Mouse (Mus musculus): ENCODE measurements around the gene Tbxas1.

Gene Tbxas1

DNA sequence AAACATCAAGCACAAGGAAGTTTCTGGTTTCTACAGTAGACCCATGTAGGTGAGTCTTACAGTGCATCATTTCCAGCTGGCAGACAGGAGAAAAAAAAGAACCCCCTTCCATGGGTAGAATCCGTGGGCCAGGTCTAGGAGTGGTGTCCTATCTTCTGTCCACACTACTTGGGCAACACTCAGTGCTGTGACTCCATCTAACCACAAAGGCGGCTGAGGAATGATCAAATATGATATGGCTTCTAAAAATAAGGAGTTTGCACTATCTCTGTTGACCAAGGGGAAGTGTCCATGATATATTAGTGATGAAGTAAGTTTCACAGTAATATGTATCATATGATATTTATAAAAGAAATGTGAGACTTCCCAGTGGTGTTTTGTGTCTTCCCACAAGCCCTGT is 16.8 kb downstream of the Tbxas1 start:
- DNase-seq (ENCODE audit: low spot score in 2 of 2) = no peak

DNA sequence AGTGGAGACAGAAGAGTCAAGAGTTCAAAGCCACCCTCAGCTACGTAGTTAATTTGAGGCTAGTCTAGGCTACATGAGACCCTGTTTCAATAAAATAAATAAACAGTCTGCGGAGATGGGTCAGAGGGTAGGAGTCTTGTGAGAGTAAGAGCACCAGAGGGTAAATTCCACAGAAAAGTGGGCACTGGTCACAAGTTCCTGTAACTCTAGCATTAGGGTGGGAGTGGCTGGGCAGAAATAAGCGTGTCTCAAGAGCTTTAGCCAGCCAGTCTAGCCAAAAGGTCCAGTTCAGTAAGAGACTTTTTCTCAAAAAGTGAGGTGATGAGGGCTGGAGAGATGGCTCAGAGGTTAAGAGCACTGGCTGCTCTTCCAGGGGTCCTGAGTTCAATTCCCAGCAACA is 18.4 kb downstream of the Tbxas1 start:
- DNase-seq (ENCODE audit: low spot score in 2 of 2) = no peak

DNA sequence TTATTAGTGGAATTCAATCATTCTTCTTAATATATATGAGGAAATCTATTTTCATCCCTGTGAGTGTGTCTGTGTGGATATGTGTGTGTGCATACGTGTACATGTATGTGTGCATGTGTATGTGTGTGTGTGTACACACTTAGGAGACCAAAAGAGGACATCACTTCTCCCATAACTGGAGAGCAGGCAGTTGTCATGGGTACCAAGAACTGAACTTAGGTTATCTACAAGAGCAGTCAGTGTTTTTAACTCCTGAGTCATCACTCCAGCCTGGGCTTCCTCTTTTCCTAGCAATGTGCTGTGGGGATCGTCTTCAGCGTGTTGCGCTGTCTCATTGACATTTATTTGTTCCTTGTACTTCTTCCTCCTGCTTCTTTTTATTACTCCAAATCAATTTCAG is 24.9 kb downstream of the Tbxas1 start:
- DNase-seq (ENCODE audit: low spot score in 2 of 2) = no peak

DNA sequence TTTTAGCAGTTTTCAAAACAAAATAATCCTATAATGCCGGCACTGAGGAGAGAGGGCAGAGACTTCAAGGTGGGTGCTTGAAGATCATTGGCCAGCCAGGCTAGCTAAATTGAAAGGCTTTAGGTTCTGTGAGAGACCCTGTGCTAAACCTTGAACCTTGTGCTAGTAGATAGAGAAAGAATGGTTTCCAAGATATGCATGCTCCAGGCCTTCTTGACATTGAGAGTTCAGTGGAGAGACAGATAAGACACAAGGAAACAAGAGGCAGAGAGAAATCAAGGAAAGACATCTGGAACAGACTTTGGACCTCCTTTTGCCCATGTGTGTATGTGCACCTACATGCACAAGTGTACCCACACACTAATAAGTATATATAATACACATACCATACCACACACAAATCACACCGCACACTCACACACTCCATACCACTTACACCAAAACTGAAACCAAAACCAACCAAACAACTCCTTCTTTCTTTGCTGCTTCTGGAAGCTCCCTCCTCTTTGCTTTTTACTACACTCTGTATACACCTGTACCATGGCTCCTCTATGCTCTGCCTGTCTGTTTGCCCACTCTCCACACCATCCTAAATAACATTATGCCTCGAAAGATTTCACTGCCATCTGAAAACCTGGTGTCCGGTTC is 25.4 kb downstream of the Tbxas1 start:
- DNase-seq (ENCODE audit: low spot score in 2 of 2) = no peak

DNA sequence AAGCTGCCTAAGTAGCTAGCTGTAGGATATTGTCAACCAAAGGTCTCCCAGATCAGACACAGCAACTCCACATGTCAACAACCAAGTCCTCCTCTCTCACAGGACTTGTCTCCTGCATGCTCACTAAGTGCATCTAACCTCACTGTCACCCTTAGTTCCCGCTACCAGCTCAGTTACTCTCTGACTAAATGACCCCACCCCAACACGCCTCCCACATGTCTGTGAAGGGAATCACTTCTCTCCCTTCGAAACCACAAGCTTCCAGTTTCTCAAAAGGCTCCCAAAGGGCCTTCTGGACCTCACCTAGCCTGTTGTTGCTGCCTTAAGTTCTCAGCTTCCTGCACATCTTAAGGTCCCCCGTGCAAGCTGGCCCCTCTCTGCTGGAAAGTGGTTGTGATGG is 25.9 kb downstream of the Tbxas1 start:
- no peak for DNase-seq (ENCODE audit: low spot score in 2 of 2)

DNA sequence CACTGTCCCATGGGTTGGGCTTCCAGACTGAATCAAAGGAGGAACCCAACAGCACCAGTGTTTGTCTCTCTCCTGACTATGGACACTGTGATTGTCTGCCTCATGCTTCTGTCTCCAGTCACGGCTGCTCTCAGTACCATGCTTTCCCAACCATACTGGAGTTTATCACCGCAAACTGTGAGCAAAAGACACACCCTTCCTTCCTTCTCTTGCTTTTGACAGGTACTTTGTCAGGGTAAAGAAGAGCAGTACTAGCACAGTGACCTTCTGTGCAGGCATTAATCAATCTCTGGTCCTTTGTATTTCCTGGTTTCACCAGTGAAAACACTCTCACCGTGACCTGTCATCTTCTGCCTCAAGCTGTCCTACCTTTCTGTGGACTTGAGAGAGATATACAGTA is 26.4 kb downstream of the Tbxas1 start:
- no peak for DNase-seq (ENCODE audit: low spot score in 2 of 2)

DNA sequence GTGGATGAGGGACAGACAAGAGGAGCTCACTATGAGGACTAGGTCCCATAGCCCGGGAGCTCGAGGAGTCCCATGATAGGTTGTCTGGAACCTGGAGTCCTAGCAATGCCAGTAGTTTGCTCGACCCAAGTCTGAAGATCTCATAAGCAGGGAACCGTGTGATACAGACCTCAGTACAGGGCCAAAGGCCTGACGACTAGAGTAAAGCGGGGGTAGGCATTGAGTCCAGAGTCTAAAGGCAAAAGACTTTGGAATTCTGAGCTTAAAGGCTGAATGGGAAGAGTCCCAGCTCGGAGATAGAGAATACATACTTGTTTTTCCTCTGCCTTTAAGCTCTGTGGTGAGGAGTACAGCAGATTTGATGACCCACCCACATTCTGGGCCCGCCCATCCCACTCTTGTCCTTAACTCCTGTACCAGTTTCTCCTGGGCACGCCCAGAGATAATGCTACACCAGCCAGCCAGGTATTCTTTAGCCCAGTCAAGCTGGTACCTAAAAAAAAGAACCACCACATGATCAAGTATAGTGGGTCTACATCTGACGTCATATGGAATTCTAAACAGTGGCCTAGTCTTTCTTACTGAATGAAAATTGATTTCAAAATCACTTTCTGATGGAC is 27.7 kb downstream of the Tbxas1 start:
- no peak for DNase-seq (ENCODE audit: low spot score in 2 of 2)

DNA sequence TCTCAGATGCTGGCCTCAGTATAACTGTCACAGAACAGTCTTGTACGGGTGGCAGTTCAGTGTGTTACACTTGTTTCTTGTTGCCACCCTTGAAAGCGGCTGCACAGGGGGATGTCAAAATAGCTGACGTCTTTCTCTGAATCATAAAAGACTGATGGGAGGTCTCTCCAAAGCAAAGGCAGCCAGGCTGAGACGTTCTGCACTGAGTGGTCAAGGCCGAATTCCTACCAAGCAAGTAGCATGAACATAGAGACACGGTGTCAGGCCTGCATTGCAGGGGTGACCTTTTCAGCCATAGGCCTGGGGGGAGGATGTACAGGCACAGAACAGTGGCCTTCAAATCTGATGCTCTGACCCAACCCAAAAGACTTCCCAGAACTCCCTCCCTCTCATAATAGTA is 30.8 kb downstream of the Tbxas1 start:
- no peak for DNase-seq (ENCODE audit: low spot score in 2 of 2)

DNA sequence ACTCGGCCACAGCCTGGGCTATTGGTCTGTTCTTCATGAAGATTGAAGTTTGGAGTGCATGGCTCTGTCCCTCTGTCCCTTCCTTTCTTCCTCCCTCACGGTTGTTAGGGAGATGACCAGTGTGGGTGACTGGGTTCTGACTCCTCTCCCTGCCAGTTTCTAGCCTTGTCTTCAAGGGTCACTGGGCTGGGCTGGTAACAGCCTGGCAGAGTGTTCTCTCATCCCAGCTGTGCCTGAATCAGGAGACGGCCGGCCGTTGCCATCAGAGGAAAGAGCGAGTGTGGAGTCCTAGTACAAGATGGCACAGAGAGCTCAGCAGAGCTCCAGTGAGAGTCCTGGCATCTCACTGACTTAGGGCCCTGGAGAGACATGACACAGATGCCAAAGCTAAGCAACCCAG is 33.2 kb downstream of the Tbxas1 start:
- DNase-seq (ENCODE audit: low spot score in 2 of 2) = no peak

DNA sequence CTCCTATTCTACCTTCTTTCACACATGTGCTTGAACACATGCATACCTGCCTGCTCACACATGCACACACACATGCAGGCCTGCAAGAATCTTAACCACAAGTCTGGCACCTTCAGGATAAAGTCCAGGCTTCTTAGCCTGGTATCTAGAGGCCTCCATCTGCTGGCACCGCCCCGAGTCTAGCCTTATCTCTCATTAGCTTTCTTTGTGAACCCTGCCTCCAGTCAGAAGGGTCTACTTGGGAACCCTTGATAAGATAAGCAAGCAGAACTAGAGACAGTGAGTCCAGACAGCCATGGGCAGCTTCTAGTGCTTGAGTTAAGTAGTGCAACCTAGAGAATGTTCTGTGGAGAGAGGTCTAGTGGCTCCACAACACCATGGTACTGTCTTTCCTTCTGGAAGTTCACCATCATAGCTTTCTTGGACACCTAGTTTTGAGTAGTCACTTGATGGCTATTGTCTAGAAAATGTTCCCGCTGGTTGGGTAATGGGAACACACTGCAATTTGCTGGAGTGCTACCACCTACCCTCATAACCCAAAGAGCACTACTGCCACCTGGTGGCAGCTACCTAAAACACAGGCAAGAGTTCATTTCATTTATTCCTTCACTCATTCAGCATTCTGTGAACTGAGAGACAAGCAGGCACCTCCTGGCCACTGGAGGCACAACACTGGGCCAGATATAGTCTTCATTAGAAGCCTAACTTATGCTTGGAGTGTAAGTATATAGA is 35.8 kb downstream of the Tbxas1 start:
- peak; percentile 60 to 65 for DNase-seq (ENCODE audit: low spot score in 2 of 2)

DNA sequence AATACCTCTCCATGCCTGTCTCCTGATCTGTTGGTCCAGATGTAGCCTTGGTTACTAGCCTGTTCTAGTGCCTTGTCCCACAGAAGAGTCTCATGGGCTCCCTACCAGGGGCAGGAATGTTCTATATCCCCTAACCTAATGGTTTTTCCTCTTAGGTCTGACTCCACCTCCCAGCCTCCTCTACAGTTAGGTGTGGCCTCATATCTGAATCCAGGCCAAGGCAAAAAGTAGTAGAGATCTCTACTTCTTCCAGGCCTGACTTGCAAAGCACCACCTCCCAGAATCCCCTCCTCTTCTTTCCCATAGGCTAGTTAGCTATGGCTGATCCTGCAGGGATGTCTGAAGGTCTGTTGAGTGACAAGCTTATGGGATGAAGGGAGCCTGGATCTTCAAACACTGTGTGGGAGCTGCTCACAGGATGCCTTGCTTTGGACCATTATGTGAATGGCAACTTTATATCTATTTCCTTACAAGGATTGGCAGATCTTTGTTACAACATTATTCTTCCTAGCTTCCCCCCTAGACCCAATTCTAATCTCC is 37.0 kb downstream of the Tbxas1 start:
- DNase-seq (ENCODE audit: low spot score in 2 of 2) = no peak

DNA sequence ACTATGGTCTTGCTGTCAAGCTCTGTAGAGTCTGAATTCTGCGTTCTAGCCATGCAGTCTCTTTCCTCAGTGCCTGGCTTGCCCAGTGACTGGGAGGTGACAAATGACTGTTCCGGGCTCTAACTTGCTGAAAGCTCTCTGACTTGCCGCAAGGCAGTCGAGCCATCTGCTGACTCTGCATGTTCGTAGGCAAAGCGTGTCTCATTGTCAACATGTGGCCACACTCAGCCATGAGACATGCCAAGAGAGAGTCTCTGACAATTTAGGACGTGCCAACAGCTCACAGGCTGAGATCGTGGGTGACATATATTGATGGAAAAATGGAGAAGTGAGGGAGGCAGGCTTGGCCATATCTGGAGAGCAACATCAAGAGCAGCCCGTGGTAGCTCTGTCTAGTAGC is 37.6 kb downstream of the Tbxas1 start:
- DNase-seq (ENCODE audit: low spot score in 2 of 2) = no peak

DNA sequence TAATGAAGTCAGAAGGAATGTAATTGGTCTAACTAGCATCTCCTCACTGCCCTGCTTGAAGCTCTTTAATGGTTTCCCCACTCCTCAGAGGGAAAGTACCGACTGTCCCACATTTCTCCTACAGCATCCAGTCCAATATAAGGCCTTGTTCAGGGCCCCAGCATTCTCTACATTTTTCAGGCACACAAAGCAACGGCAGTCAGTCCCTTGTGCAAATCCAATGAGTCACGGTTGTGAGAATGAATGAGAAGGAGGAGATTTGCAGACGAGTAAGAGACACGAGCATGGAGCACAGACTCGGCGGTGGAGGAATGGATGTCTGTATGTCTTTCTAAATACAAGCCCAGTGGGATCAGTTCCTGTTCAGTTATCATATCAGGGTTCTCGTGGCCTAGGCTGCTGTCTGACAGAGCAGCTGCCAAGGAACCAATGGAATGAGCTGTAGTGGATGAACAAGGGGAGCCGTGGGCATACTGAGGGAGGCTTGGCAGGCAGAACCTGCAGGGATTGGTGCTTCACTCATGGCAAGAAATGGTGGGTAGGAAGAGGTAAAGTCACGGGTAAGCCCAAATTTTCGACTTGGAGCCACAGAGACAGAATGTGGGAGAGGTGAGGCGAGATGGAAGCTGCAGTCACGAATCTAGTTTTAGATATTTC is 38.3 kb downstream of the Tbxas1 start:
- DNase-seq (ENCODE audit: low spot score in 2 of 2) = no peak

DNA sequence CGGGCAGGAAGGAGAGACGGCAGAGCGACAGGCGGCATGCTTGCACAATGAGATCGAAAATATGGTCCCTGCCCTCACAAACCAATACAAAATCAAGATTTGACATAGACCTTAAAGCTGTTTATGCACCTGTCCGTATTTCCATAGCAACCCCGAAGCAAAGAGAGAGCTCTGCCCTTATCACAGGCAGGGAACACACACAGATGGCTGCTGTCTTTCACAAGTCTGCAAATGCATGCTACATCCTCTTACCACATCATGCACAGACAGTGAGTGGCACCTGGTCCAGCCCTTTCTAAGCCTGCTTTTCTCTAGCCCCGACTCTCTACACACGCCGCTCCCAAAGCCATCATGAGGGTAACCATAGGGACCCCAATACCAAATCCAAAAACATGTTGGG is 39.0 kb downstream of the Tbxas1 start:
- no peak for DNase-seq (ENCODE audit: low spot score in 2 of 2)

DNA sequence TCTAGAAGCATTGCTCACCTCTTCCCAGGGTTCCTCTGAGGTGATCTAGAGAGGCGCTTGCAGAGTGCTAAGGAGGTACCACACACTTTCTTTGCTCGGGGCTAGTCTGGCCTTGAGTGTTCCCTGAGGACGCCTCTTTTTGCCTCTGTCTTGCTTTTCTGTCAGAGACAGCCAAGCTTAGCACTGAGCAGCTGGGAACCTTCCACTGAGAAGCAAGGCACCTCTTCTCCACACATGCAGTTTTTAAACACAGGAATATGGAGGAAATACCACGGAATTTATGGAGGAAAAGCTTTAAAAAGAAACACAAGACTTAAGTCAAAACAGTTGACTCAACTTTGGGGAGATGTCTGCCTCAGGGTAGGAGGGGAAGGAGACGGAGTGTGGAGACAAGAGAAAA is 40.6 kb downstream of the Tbxas1 start:
- no peak for DNase-seq (ENCODE audit: low spot score in 2 of 2)

DNA sequence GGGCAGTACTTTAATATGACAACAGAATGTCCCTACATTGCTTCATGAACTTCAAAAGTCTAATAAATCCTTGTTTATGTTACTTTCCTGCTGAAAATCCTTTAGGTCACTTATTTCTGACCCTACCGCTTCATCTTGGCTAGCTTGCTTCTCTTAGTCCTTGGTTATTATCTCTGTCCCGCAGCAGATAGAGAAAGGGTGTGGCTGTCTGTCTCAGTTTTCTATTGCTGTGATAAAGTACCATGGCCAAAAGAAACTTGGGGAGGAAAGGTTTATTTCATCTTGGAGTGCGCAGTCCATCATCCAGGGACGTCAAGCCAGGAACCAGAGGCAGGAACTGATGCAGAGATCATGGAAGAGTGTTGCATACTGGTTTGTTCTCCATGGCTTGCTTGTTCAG is 41.4 kb downstream of the Tbxas1 start:
- DNase-seq (ENCODE audit: low spot score in 2 of 2) = no peak

DNA sequence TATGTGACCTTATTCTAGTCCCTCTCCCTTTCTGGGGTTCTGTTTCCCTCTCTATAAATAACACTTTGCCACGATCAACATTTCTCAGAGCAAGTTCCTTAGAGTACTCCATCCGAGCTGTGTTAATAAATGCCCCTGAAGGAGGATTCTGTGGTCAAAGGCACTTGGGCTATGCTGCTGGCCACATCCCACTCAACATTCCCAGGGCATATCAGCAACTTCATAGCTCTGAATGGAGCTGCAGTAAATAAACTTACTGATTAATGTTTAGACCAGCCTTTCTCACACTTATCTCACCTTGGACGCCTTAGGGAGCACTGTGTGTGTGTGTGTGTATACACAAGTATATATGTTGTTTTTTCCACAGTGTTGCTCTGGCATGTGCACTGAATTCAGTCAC is 42.2 kb downstream of the Tbxas1 start:
- no peak for DNase-seq (ENCODE audit: low spot score in 2 of 2)

DNA sequence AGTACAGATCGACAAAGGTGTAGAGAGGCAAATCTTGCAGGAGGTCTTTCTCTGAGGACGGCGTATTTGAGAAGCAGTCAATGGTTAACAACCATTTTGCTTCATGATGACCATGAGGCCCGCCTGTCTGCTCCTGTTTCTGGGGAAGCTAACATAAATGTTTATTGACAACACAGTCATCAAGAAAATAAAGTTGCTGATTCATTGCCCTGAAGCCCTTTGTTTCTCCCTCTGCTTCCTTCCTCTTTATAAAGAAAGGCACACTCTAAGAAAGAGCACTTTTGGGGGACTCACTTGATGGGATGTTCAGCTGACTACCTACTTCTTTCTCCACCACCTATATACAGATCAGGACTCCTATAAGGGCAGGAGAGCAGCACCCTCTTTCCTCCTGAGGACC is 43.5 kb downstream of the Tbxas1 start:
- no peak for DNase-seq (ENCODE audit: low spot score in 2 of 2)

DNA sequence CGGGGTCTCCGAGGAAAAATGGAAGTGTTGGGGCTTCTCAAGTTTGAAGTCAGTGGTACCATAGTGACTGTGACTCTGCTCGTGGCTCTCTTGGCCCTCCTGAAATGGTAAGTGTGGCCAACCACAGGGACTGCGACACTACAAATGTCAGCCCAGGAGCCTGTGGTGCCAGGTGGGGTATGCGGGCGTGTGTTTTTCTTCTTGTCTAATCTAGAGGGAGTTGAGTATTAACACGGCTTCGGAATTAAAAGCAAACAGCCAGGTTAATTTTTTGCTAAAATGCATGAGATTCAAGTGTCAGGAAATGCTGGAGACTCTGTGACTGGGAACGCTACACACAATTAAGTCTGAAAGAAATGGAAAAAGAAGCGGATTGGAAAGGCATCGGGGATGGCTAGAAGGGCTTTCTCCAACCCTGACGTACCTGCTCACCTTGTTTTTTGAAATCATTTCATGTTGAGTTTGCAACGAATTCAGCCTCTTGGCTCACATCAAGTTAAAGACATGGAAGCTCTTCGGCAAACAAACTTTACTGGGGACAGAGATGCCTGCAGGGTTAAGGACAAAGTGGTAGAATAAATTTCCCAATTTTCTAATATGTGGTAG is 44.0 kb downstream of the Tbxas1 start:
- DNase-seq (ENCODE audit: low spot score in 2 of 2) = no peak

DNA sequence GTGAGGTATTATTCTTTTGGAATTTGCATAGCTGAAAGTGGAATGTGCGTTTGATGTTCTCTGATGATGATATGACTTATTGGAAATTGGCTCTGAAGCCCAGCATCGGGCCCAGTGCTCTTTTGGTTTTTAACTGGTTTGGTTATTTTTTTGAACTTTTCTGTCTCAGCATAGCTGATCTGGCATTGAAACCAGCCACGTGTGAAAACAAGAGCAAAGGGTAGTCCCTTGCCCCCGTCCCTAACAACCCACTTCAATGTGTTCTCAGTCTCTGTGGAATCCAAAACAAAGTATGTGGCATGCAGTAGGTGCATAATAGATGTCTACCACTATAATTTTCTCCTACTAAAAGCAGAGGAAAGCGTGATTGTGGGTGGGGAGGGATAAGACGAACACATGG is 44.9 kb downstream of the Tbxas1 start:
- DNase-seq (ENCODE audit: low spot score in 2 of 2) = no peak

DNA sequence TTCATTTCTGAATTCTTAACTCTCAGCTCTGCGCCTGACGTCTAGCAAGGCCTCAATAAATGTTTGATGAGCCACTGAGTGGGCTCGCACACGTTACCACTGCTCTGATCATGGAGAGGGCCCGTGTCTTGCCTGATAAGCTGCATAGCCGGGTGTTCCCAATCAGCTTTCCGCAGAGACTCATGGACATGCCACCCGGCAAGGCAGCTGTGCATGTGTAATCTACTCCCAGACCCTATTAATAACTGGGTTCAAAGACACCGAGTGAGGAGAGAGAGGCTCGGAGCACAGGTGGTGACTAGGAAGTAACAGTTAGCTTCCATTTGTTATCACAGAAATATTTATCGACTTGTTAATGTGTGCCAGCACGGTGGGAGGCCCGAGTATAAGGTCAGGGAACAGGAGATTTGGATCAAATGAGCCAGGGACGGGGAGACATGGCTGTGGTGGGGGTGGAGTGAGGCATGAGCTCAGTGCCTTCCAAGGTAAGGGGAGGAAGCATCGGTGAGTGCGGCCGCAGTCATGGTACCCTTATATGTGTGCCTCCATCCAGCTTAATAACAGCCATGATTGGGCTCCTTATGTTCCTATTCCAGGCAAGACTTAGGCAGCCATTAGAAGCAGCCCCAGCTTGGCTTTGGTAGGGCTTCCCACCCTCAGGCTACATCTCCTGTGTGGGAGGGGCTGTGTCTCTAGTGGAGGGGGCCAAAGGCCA is 46.0 kb downstream of the Tbxas1 start:
- DNase-seq (ENCODE audit: low spot score in 2 of 2) = no peak

DNA sequence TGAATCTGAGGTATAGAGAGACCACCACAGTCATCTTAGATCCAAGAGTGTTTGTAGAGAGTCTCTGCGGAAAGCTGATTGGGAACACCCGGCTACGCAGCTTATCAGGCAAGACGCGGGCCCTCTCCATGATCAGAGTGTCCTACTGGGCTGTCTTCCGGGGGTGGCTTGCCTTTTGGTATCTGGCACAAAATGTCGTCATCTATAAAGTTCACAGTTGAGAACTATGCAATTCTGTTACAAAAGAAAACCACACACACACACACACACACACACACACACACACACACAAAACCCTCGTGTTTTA is 46.6 kb downstream of the Tbxas1 start:
- no peak for DNase-seq (ENCODE audit: low spot score in 2 of 2)

All from urinary bladder, postnatal 36 days (tissue).